Mouse (Mus musculus) leukemia stem cell, adult 10-12 weeks (primary cell): Measurements from ENCODE around the gene Gm10057. TPM values are rescaled to one million over a fixed set of nuclear protein-coding genes. Genes with fewer than 3 reads are reported as not detected.

Experiments used
- polyA plus RNA-seq: library from polyadenylated mRNA; stranded (reverse); fragments of >175 nt; gene quantifications from 2 replicates; pipeline ENCODE4 v1.2.3, GENCODE M21; 2012; ENCODE audit warnings: low replicate concordance

Gm10057 gene
- not detected in 2 replicates for polyA plus RNA-seq

DNA sequence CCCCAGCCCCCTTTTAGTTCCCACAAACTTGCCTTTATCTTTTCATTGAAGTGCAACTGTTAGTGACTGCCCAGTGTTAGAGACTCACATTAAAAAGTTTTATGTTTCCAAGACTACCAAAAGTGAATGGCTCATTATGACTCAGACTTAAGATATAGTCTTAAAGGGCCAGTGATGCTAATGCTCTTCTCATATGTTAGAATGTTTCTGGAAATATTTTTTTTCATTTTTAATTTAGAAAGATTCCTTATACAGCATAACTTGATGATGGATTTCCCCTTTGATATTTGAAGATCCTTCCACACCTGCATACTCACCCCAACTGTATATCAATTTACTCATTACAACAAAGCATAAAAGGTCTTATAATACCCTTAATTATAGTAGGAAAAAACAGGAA, at the start of gene Gm10057:
Gene Gm10057 (minus strand): TSS at position 101 of the 400 bp plus-strand sequence.

DNA sequence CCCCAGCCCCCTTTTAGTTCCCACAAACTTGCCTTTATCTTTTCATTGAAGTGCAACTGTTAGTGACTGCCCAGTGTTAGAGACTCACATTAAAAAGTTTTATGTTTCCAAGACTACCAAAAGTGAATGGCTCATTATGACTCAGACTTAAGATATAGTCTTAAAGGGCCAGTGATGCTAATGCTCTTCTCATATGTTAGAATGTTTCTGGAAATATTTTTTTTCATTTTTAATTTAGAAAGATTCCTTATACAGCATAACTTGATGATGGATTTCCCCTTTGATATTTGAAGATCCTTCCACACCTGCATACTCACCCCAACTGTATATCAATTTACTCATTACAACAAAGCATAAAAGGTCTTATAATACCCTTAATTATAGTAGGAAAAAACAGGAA, 21.1 kb downstream of the Gm10057 start, which contains the start of gene 4921511M17Rik:
Gene 4921511M17Rik (minus strand): TSS at position 101 of the 400 bp plus-strand sequence.

GRCm38 (mm10) chrX:154012540-154012939, 42.3 kb downstream of the Gm10057 start, which contains the start of gene Samt1:
Gene Samt1 (minus strand): TSS chrX:154012640.

Other genes starting within 250 kb of the Gm10057 start
- gene Spin2c, start 222.8 kb downstream of the Gm10057 start, polyA plus RNA-seq: not detected in 2 replicates
- gene Samt1, start 42.4 kb downstream of the Gm10057 start, polyA plus RNA-seq: not detected in 2 replicates
- gene 4921511M17Rik, start 21.2 kb downstream of the Gm10057 start, polyA plus RNA-seq: not detected in 2 replicates
- not detected in 2 replicates for gene Gm15140, start 65.6 kb upstream of the Gm10057 start, polyA plus RNA-seq